Mouse (Mus musculus) olfactory bulb, adult 2 months (tissue): ENCODE data around the gene Bnip2.

Source experiments
- CTCF ChIP-seq: fragments of 200-500 bp; IDR thresholded peaks from 2 replicates; pipeline ENCODE4 v1.5.1; 2012; ENCODE audit warnings: low read depth, mild to moderate bottlenecking, low read length, moderate library complexity; ENCODE audit not compliant: insufficient read depth
- POLR2A ChIP-seq: fragments of 200-500 bp; IDR thresholded peaks from 2 replicates; pipeline ENCODE4 v1.6.1; 2012; ENCODE audit warnings: mild to moderate bottlenecking, low read depth, low read length, moderate library complexity; ENCODE audit not compliant: insufficient read depth

DNA sequence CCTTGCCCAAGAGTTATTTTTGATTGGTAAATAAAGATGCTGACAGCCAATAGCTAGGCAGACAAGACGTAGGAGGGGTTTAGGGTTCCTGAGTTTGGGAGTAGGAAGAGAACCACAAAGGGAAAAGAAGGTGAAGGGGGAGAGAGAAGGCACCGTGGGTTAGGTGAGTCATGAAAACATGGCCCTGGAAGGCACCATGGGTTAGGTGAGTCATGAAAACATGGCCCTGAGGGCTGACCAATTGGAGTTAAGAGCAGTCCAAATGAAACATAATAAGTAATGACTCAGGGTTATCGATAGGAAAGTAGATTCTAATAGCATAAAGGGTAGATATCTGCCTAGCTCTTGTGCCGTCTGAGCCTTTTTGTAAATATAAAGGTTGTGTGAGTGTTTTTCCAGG lies 39.6 kb upstream of the Bnip2 start:
- no peak for TF ChIP-seq CTCF
- no peak for TF ChIP-seq POLR2A
